Mouse (Mus musculus): ENCODE measurements around the gene Tnrc6c.
A peak's percentile ranks its signal among the peaks of the same experiment; 100 is the strongest.

Tnrc6c gene

GRCm38 (mm10) chr11:117729798-117730489, 75.9 kb downstream of the Tnrc6c start:
- no peak for DNase-seq (ENCODE audit: low spot score)

- DNase-seq (ENCODE audit: low spot score): no peak
Observed at GRCm38 (mm10) chr11:117730490-117730838, 76.4 kb downstream of the Tnrc6c start.

GRCm38 (mm10) chr11:117731470-117731869, 77.4 kb downstream of the Tnrc6c start:
- no peak for DNase-seq (ENCODE audit: low spot score)

- no peak for DNase-seq (ENCODE audit: low spot score)
Observed at GRCm38 (mm10) chr11:117736037-117736689, 82.1 kb downstream of the Tnrc6c start.

GRCm38 (mm10) chr11:117738123-117738522, 84.0 kb downstream of the Tnrc6c start:
- no peak for DNase-seq (ENCODE audit: low spot score)

- no peak for DNase-seq (ENCODE audit: low spot score)
Observed at GRCm38 (mm10) chr11:117741128-117741527, 87.0 kb downstream of the Tnrc6c start.

GRCm38 (mm10) chr11:117742243-117742642, 88.2 kb downstream of the Tnrc6c start:
- DNase-seq (ENCODE audit: low spot score): no peak

GRCm38 (mm10) chr11:117742715-117743114, 88.6 kb downstream of the Tnrc6c start:
- no peak for DNase-seq (ENCODE audit: low spot score)

- DNase-seq (ENCODE audit: low spot score): peak; percentile 54
Observed at GRCm38 (mm10) chr11:117743454-117744030, 89.5 kb downstream of the Tnrc6c start.

- DNase-seq (ENCODE audit: low spot score): no peak
Observed at GRCm38 (mm10) chr11:117748628-117749027, 94.5 kb downstream of the Tnrc6c start.

- no peak for DNase-seq (ENCODE audit: low spot score)
Observed at GRCm38 (mm10) chr11:117749414-117749813, 95.3 kb downstream of the Tnrc6c start.

- no peak for DNase-seq (ENCODE audit: low spot score)
Observed at GRCm38 (mm10) chr11:117751544-117751943, 97.5 kb downstream of the Tnrc6c start.

GRCm38 (mm10) chr11:117755891-117756290, 101.8 kb downstream of the Tnrc6c start:
- DNase-seq (ENCODE audit: low spot score): no peak

- DNase-seq (ENCODE audit: low spot score): no peak
Observed at GRCm38 (mm10) chr11:117759267-117759666, 105.2 kb downstream of the Tnrc6c start.

- no peak for DNase-seq (ENCODE audit: low spot score)
Observed at GRCm38 (mm10) chr11:117760374-117761119, 106.5 kb downstream of the Tnrc6c start.

GRCm38 (mm10) chr11:117761801-117762200, 107.7 kb downstream of the Tnrc6c start:
- DNase-seq (ENCODE audit: low spot score): no peak

GRCm38 (mm10) chr11:117762246-117762645, 108.2 kb downstream of the Tnrc6c start:
- DNase-seq (ENCODE audit: low spot score): no peak

- no peak for DNase-seq (ENCODE audit: low spot score)
Observed at GRCm38 (mm10) chr11:117764319-117764718, 110.2 kb downstream of the Tnrc6c start.

GRCm38 (mm10) chr11:117765361-117765760, 111.3 kb downstream of the Tnrc6c start:
- no peak for DNase-seq (ENCODE audit: low spot score)

GRCm38 (mm10) chr11:117766275-117766674, 112.2 kb downstream of the Tnrc6c start:
- no peak for DNase-seq (ENCODE audit: low spot score)

GRCm38 (mm10) chr11:117768725-117769682, 114.9 kb downstream of the Tnrc6c start:
- no peak for DNase-seq (ENCODE audit: low spot score)

GRCm38 (mm10) chr11:117769683-117770047, 115.6 kb downstream of the Tnrc6c start:
- no peak for DNase-seq (ENCODE audit: low spot score)
